Mouse (Mus musculus): ENCODE results near the gene Gm7544. TPM values are rescaled to one million over a fixed set of nuclear protein-coding genes. Genes with fewer than 3 reads are reported as not detected.
"Not testable (repeated sequence)": the region's sequence is repeated elsewhere in the genome, so short reads cannot be mapped to it uniquely, and the experiment has no call there.

The Gm7544 gene
- polyA plus RNA-seq, 1 experiment, result not detected

DNA sequence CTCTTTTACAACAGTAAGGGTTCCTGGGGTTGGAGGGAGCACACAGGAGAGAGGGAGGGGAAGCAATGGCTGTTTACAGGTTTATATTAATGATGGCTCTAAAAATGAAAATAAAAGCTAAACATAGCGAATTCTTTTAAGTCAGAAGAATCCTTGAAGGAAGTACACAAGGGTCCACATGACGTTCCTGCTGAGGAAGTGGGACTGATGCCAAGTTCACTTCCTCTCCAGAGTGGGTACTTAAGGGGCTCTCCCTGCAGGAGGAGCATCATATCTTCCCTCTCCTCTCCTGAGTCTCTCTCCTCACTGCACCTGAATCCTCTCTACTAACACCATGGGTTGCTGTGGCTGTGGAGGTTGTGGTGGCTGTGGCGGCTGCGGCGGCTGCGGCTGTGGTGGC, 31.2 kb downstream of the Gm7544 start, which contains the start of gene A030014E15Rik:
TSS of gene A030014E15Rik (plus strand) at position 268 of the 400 bp plus-strand sequence.
- Histone ChIP-seq H3K4me1 (ENCODE audit: control insufficient read depth, insufficient read depth, low read length) (peaks cover 11% of the 10 kb centered on the region), H3K27ac (ENCODE audit: insufficient read depth, low read depth, low read length) (peak within 1 kb of the TSS; percentile 82), H3K4me3 (ENCODE audit: insufficient read depth, low read length) (peak within 1 kb of the TSS; percentile 34; the same call in 1 of the 2 replicates)
- TF ChIP-seq POLR2A (IDR thresholded peaks at IDR 0.05; ENCODE audit: borderline replicate concordance, low read depth, low read length) (no peak), CTCF (IDR thresholded peaks at IDR 0.05; ENCODE audit: low read depth, low read length) (no peak)

GRCm38 (mm10) chr1:82913434-82913833, 42.4 kb downstream of the Gm7544 start:
- not testable (repeated sequence) for H3K4me3 ChIP-seq (ENCODE audit: insufficient read depth, low read length); H3K27ac ChIP-seq (ENCODE audit: insufficient read depth, low read depth, low read length)
- peaks cover 10% of the 10 kb centered on the region for H3K4me1 ChIP-seq (ENCODE audit: control insufficient read depth, insufficient read depth, low read length)

- TF ChIP-seq POLR2A (IDR thresholded peaks at IDR 0.05; ENCODE audit: borderline replicate concordance, low read depth, low read length) (no peak), CTCF (IDR thresholded peaks at IDR 0.05; ENCODE audit: low read depth, low read length) (no peak)
- Histone ChIP-seq H3K4me3 (ENCODE audit: insufficient read depth, low read length) (no peak within 1 kb of the TSS), H3K27ac (ENCODE audit: insufficient read depth, low read depth, low read length) (no peak within 1 kb of the TSS), H3K4me1 (ENCODE audit: control insufficient read depth, insufficient read depth, low read length) (peaks cover 10% of the 10 kb centered on the region)
Measured at GRCm38 (mm10) chr1:82913025-82913424, 42.8 kb downstream of the Gm7544 start, which contains the start of gene A030005L19Rik. Gene A030005L19Rik (plus strand): TSS chr1:82913325.

- Histone ChIP-seq H3K4me1 (ENCODE audit: control insufficient read depth, insufficient read depth, low read length) (peaks cover 6% of the 10 kb centered on the region), H3K4me3 (ENCODE audit: insufficient read depth, low read length) (no peak overlapping the region), H3K27ac (ENCODE audit: insufficient read depth, low read depth, low read length) (no peak overlapping the region)
- no peak for TF ChIP-seq CTCF (IDR thresholded peaks at IDR 0.05; ENCODE audit: low read depth, low read length)
- no peak for TF ChIP-seq POLR2A (IDR thresholded peaks at IDR 0.05; ENCODE audit: borderline replicate concordance, low read depth, low read length)
Measured at GRCm38 (mm10) chr1:82905886-82906285, 49.9 kb downstream of the Gm7544 start.

Other genes with a start within 250 kb of the Gm7544 start
- gene Mff, start 231.1 kb downstream of the Gm7544 start, polyA plus RNA-seq (2012; ENCODE audit: insufficient read depth, insufficient read length, missing spikeins), result 109 and 112 TPM in 2 replicates
- gene Tm4sf20, start 187.6 kb downstream of the Gm7544 start, polyA plus RNA-seq (2012; ENCODE audit: insufficient read depth, insufficient read length, missing spikeins), result not detected in 2 replicates
- gene Gm47791, start 184.8 kb downstream of the Gm7544 start, polyA plus RNA-seq (2012; ENCODE audit: insufficient read depth, insufficient read length, missing spikeins), result not detected in 2 replicates
- 31.8 and 38.3 TPM in 2 replicates for gene Agfg1, start 116.5 kb downstream of the Gm7544 start, polyA plus RNA-seq (2012; ENCODE audit: insufficient read depth, insufficient read length, missing spikeins)
- gene A030005L19Rik, start 42.7 kb downstream of the Gm7544 start, polyA plus RNA-seq (2012; ENCODE audit: insufficient read depth, insufficient read length, missing spikeins), result 1.6 and 2.0 TPM in 2 replicates
- gene A030014E15Rik, start 31.1 kb downstream of the Gm7544 start, polyA plus RNA-seq (2012; ENCODE audit: insufficient read depth, insufficient read length, missing spikeins), result not detected in 2 replicates
- gene Gm6217, start 24.6 kb downstream of the Gm7544 start, polyA plus RNA-seq (2012; ENCODE audit: insufficient read depth, insufficient read length, missing spikeins), result not detected in 2 replicates
- not detected in 2 replicates for gene A030003K21Rik, start 12.6 kb downstream of the Gm7544 start, polyA plus RNA-seq (2012; ENCODE audit: insufficient read depth, insufficient read length, missing spikeins)
- not detected in 2 replicates for gene Gm47955, start 4.3 kb upstream of the Gm7544 start, polyA plus RNA-seq (2012; ENCODE audit: insufficient read depth, insufficient read length, missing spikeins)
- gene Gm47959, start 44.5 kb upstream of the Gm7544 start, polyA plus RNA-seq (2012; ENCODE audit: insufficient read depth, insufficient read length, missing spikeins), result not detected in 2 replicates
- gene Slc19a3, start 82.4 kb upstream of the Gm7544 start, polyA plus RNA-seq (2012; ENCODE audit: insufficient read depth, insufficient read length, missing spikeins), result not detected in 2 replicates
- not detected in 2 replicates for gene Krtap28-10, start 86.5 kb upstream of the Gm7544 start, polyA plus RNA-seq (2012; ENCODE audit: insufficient read depth, insufficient read length, missing spikeins)
- gene Gm47969, start 88.9 kb upstream of the Gm7544 start, polyA plus RNA-seq (2012; ENCODE audit: insufficient read depth, insufficient read length, missing spikeins), result not detected in 2 replicates
- gene A030005K14Rik, start 103.4 kb upstream of the Gm7544 start, polyA plus RNA-seq (2012; ENCODE audit: insufficient read depth, insufficient read length, missing spikeins), result not detected in 2 replicates
- not detected in 2 replicates for gene Krtap28-13, start 104.9 kb upstream of the Gm7544 start, polyA plus RNA-seq (2012; ENCODE audit: insufficient read depth, insufficient read length, missing spikeins)
- not detected in 2 replicates for gene Ccl20, start 160.8 kb upstream of the Gm7544 start, polyA plus RNA-seq (2012; ENCODE audit: insufficient read depth, insufficient read length, missing spikeins)
- gene Daw1, start 203.7 kb upstream of the Gm7544 start, polyA plus RNA-seq (2012; ENCODE audit: insufficient read depth, insufficient read length, missing spikeins), result not detected in 2 replicates

All from bone marrow macrophage, adult 2 months (primary cell).